Mouse (Mus musculus): ENCODE measurements around the gene Pyy. TPM values are rescaled to one million over a fixed set of nuclear protein-coding genes. Genes with fewer than 3 reads are reported as not detected.

Pyy gene
- total RNA-seq (2021) = not detected
- long read RNA-seq, experiment 1 = 0 reads
- long read RNA-seq, experiment 2 = 0 reads

DNA sequence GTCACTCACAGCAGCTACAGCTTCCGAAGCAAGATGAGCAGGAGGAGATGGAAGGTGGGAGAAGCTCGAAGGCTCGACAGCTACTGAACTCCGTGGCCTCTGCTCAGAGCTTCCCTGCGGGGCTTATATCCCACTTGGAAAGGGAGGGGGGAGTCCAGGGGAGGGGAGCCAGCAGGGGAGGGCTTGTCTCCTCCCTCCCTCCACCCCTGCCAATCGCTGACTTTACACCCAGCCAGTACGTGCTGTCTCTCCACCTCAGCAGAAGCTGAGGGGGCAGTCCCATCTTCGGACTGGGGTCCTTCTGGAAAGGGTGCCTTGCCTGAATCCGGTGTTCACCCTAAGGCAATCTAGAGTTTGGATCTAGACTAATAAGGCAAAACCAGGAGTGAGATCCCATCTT is at the start of gene Pyy:
Pyy (minus strand) TSS at position 101 of the 400 bp plus-strand sequence.
- DNase-seq (ENCODE audit: low spot score in 2 of 2) = no peak

DNA sequence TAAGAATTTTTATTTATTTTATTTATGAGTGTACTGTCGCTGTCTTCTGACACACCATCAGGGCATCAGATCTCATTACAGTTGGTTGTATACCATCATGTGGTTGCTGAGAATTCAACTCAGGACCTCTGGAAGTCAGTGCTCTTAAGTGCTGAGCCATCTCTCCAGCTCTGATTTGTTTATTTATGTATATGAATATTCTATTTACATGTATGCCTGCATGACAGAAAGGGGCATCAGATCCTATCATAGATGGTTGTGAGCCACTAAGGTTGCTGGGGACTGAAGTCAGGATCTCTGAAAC is 49.1 kb upstream of the Pyy start:
- no peak for DNase-seq (ENCODE audit: low spot score in 2 of 2)

DNA sequence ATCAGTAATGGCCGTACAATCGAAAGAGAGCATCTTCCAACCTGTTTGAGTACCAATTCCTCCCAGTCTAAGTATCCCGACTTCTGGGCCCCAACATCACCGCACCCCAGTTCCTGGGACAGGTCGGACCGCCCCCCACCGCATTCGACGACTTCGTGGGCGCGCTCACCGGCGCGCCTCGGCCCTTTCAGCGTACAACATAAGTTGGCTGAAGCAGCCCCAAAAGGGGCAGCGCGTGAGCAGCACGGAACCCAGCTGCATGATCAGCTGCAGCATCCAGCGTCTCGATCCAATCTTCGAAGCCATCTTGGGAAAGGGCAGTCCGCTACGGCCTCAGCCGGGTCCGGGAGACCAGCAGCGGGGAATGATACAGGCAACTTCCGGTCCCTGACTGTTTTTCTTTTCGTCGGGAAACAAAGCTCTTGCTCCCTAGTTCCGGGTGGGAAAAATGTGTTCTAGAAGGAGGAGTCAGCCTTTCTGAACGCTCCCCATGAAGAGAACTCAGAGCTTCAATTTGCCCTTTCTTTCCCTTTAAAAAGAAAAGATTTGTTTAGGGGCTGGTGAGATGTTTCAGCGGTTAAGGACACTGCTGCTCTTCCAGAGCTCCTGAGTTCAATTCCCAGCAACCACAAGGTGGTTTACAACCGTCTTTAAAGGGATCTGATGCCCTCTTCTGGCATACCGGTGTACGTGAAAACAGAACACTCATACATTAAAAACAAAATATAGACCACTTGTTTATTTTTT is 48.6 kb upstream of the Pyy start, which contains the start of gene Tmem101:
Tmem101 (minus strand) TSS at position 366 of the 747 bp plus-strand sequence.
- DNase-seq (ENCODE audit: low spot score in 2 of 2) = peak; percentile 86 to 88

DNA sequence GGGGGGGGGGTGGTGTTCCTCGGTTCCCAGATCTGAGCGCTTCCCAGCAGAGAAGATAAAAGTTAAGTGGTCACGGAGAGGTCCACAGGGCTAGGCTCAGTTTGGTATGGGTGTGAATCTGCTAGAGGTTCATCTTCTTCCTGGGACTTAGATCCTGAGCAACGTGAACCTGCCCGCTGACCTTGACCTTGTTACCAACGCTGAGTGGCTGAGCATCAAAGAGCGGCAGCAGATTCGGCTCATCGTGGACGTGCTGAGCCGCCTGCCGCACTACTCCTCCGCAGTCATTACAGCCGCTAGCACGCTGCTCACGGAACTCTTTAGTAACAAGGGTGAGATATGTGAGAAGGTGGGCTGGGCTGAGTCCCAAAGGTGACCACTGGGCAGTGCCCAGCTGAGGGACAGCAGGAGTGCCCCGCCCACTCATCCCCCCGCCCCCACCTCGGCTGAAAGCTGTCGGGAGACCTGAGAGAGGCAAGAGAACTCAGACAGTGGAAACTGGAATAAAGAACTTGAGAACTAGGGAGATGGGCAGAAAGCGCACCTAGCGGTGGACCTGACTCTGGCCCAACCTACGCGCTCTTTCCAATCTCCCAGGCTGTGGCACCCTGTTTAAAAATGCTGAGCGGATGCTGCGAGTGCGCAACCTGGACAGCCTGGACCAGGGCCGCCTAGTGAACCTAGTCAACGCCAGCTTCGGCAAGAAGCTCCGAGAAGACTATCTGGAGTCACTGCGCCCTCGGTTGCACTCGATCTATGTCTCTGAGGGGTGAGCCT is 39.8 kb upstream of the Pyy start:
- no peak for DNase-seq (ENCODE audit: low spot score in 2 of 2)

DNA sequence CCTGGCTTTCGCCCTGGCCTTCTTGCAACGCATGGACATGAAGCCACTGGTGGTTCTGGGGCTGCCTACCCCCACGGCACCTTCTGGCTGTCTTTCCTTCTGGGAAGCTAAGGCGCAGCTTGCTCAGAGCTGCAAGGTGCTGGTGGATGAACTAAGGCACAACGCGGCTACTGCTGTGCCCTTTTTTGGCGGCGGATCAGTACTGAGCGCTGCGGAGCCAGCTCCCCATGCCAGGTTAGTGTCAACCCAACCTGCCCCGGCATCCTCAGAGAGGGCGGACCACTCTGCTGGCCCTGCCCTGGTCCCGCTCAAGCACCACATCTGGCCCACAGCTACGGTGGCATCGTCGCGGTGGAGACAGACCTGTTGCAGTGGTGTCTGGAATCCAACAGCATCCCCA is 38.9 kb upstream of the Pyy start:
- no peak for DNase-seq (ENCODE audit: low spot score in 2 of 2)

DNA sequence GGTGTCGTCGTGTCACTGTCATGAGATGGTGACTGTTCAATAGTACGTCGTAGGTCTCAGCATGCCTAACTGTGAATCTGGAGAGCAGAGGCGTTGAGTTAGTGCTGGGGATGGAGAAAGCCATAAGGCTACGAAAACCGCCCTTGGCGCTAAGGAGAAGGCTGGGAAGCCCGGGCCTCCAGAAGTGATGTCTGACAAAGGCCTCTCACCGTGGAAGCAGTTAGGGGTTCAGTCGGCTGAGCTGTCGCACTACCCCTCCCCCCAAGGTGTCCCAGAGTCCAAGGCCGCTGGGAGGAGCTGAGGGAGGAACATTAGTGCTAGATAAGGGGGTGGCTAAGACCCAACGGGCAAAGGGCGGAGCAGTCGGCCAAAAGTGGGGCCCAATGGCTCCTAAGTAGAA is 38.4 kb upstream of the Pyy start:
- no peak for DNase-seq (ENCODE audit: low spot score in 2 of 2)

DNA sequence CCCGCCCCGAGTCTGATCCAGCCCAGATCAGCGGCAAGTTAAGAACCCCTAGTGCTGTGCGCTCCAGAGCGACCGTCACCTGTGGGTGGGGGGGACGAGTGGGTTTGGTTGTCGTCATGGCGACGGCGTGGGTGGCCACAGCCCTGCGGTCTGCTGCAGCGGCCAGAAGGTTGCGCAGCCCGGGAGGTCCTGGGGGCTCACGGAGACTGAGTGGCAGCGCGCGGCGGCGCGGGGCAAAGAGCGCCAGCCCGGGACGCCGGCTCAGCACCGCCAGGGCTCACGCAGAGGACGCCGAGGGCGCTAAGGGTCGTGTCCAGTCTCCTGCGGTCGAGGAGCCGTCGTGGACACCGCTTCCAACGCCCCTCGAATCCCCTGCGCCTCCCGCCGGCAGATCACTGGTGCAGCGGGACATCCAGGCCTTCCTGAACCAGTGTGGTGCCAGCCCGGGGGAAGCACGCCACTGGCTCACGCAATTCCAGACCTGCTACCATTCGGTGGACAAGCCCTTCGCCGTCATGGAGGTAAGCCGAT is 37.9 kb upstream of the Pyy start, which contains the start of gene Nags:
Nags (plus strand) TSS at position 43 of the 531 bp plus-strand sequence.
- no peak for DNase-seq (ENCODE audit: low spot score in 2 of 2)

DNA sequence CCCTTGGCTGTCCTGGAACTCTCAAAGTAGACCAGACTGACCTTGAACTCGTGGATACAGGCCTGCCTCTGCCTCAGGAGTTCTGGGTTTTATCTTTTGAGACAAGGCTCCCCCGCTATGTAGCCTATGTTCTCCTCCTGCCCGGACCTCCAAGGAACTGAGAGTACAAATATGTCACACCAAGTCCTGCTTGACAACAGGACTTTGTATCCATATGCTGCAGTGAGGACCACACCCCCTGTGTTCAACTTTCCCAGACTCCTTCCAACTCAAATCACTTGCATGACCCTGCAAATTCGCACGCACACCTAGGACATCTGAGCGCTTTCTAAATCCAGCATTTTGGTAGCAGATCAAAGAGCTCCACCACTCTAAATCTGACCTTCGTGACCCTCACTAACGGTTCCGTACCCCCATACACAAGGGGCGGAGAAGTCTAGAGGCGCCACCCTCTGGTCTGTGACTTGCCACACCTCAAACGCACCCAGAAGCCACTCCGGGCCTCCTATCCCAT is 37.4 kb upstream of the Pyy start:
- DNase-seq (ENCODE audit: low spot score in 2 of 2) = no peak

DNA sequence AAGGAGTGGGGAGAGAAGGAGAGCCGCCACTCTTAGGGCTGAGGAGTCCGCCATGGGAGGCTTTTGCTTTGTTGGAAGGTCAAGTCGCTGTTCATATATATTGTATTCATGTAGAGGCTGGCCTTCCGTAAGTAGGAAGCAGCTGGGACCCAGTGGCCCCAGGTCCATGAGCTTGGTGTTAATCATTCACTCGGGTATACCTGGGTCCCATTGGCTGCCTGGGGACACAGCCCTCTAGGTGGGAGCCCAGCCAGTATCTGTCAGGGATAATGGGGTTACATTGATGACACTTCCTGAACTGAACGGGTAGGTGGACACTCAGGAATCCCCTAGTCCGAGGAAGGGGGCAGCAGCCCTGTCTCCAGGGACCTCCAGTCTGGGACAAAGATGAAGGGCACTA is 34.7 kb upstream of the Pyy start:
- DNase-seq (ENCODE audit: low spot score in 2 of 2) = no peak

DNA sequence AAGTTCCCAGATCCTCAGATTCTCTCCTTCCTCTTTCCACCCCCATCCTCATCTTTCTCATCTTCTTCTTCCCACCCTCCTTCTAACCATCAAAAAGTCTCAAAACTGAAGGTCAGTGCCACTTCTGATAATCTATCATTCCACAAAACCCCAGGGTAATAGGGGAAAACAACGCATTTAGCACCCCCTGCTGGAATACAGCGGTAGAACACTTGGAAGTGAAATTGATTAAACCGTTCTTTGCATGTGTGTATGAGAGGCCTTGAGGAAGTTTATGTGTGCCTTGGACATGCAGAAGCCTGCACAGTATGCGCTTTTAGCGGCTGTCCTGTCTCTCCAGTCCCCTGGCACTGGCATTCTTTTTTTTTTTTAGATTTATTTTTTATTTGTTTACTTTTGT is 32.9 kb upstream of the Pyy start:
- peak; percentile 62 to 69 for DNase-seq (ENCODE audit: low spot score in 2 of 2)

DNA sequence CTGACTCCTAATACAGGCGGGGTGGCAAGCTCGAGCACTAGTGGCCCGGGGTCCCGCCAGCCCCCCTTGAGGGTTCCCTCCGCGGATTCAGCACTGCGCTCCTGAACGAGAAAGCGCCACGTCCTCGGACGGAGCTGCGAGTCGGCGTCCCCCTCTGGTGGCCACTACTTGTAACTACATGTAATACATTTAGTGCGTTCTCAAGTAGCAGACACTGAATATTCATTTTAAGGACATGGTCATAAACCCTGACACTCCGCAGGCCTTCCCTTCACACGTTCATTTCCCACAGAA is 30.8 kb upstream of the Pyy start:
- DNase-seq (ENCODE audit: low spot score in 2 of 2) = peak; percentile 56 to 71

DNA sequence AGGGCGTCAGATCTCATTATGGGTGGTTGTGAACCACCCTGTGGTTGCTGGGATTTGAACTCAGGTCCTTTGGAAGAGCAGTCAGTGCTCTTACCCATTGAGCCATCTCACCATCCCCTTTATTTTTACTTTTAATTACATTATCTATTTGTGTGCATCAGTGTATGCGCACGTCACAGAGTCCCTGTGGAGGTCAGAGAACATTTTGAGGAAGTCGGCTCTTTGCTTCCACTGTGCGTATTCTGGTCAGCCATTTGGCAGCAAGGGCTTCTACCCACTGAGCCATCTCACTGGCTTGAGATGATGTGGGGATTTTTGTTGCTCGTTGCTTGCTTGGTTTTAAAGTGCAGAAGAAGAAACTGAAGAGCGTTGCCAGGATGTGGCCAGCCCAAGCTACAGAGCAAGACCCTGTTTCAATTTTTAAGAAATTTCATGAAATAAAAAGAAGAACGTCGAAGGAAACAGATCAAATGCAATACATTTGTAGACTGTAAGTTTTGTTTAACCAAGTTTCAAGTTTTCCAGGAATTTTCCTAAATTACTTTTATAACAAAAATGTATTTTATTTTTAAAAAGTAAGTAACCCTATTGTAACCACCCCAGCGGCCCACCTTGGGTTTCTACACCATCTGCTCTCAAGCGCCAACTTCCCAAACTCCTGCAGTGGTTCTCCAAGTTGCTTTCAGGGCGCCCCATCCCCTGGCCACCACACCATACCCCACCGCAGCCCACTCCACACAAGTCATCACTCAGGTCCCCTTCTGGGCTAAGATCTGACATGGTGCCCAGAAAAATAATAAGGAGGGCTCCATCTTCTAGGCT is 30.2 kb upstream of the Pyy start:
- DNase-seq (ENCODE audit: low spot score in 2 of 2) = no peak

DNA sequence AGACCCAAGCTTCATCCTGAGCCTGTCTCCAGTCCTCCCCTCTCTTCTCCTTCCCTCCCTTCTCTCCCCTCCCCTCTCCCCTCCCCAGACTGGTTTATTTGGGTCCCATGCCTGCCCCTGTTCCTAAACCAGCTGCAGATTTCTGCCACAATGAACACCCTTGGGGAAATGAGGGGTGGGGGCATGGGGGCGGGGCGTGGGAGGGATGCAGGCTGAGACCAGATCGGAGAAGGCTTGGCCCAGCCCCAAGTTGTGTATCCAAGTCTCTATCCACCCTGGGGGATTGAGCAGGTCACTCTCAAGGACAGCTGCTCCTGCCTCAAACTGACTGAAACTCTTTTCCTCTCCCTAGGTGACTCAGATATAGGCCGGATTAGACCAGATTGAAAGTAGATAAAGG is 26.9 kb upstream of the Pyy start:
- DNase-seq (ENCODE audit: low spot score in 2 of 2) = no peak

DNA sequence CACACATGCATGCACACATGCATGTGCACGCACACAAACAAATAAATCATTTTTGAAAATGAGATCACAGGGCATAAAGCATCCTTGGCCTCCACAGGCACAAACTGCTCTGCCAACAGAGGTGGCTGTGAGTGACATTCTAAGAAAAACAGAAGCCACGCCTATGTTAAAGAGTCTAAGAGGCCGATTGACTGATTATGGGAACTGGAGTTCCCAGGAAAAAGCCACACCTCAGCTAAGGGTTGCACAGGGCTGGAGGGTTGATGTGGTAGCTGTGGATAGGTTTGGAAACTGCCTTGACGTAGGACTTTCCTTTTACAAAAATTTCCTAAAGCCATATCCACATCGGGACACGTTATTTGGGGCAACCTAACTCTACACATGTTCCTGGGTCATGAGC is 9.8 kb upstream of the Pyy start:
- no peak for DNase-seq (ENCODE audit: low spot score in 2 of 2)

DNA sequence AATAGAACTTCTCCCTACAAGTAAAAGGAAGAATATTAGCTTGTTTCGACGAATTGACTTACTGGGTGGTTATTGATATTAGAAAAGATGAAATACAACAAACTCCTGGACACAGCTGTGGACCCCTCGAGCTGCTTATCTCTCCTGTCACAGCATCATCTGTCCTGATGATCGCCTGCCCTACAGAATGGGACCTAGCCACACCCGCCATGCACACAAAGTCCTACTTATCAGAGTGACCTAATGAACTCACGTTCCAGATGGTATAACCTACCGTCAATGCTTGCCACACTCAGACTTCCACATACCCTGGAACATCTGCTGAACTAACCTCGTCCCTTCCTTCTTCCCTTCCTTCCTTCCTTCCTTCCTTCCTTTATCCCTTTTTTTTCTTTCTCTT is 8.6 kb upstream of the Pyy start:
- no peak for DNase-seq (ENCODE audit: low spot score in 2 of 2)

DNA sequence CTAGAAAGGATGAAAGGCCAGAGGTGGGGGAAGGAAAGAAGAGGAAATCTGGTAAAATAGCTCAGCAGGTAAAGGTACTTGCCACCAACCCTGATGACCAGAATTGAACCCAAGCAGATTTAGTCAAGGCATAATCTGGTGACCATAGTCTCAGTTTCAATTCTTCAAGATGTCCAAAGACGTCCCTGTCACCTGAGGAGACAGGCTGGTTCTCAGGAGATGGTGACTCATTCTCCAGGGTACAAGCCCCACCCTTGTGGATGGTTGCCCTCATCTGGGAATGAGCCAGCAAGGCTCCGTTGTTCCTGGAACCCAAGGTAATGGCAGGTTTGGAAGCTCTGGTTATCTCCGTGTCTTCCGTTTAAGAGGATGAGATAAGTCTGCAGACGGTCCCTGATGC is 3.9 kb upstream of the Pyy start:
- no peak for DNase-seq (ENCODE audit: low spot score in 2 of 2)

DNA sequence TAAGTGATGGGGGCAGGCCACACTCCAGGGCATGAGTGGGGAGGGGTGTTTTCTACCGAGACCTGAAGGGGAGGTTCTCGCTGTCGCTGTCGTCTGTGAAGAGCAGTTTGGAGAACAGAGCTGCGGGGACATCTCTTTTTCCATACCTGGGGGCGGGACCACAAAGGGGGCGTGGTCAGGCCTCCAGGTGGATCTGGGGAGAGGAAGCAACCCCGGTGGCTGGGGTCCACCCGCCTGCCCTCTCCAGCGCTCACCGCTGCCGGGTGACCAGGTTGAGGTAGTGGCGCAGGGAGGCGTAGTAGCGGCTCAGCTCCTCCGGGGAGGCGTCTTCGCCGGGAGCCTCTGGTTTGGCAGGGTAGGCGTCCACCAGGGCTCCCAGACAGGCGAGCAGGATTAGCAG is 721 bp downstream of the Pyy start:
- DNase-seq (ENCODE audit: low spot score in 2 of 2) = no peak

DNA sequence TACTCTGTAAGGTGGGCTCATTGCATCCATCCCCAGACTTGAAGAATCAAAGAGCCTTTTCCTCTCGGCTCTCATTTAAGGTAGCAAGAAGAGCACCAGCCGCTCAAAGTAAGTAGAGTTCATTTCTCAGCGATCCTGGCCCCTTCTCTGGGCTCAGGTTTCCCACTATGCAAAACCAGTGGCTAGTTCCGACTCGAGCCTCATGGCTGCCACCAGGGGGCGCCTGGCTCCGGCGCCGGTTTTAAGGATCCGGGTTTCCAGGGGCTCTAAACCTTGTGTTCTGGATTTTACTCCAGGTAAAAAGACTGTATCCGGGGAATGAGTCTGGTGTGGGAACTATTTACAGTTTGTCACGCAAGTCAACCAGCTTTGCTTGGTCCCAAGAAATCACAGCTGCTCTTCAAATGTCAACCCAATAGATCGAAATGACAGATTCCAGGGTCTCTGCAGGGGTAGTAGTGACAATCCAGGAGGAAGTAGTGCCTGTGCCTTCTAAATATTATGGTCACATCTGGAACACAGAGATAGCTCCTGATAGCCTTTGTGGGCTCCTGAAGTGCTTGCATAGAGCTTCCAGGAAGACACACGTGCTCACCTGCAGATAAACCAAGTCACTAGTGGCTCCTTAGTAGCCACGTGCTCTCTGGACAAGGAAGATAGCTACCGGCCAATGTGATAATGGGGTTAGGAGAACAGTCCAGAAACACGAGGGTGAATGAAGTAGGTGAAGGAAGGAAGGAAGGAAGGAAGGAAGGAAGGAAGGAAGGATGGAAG is 5.0 kb downstream of the Pyy start:
- DNase-seq (ENCODE audit: low spot score in 2 of 2) = peak; percentile 64 to 76

DNA sequence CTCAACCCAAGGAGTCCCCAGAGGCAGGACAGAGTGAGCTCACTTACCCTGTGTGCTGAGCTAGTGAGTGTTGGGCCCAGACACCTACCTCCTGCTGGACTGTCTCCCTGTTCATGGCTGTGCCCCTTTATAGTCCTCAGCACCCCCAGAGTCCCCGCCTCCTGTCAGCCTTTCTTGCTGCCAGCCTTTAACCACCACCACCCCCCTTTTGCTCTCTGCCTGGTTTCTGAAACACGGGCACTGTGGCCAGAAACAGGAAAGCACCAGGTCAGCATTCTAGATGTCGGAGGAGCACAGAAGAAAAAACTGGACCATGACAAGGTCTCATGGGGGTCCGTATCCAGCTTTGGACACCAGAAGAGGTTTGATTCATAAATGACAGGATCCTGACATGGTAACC is 6.4 kb downstream of the Pyy start, which contains the start of gene Ppy:
Ppy (minus strand) TSS at position 101 of the 400 bp plus-strand sequence.
- no peak for DNase-seq (ENCODE audit: low spot score in 2 of 2)

DNA sequence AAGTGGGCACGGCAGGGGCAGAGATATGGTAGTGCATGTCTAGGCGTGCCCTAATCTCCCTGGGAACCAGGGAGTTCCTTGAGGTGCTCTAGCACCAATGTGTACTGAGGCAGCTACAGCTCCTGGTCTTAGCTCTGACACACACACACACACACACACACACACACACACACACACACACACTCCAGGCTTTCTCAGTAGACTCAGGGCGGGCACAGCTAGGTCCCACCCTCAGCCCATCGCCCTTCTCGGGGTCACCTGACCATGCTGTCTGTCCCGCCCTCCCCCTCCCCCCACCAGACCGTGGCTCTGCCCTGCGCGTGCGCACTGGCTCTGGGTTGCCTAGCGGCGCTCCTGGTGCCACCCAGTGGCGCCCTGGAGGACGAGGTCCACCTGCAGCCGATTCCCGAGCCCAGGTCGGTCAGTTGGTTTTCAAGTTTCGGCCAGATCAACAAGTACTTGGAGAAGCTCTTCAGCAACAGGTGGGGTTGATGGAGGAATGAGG is 10.7 kb downstream of the Pyy start:
- DNase-seq (ENCODE audit: low spot score in 2 of 2) = peak; percentile 69 to 78
